Mouse (Mus musculus): Measurements from ENCODE around the gene Mre11a. TPM values are rescaled to one million over a fixed set of nuclear protein-coding genes. Genes with fewer than 3 reads are reported as not detected.

The Mre11a gene
- polyA plus RNA-seq, 1 experiment from 2014 or later = 34.6 TPM

GRCm38 (mm10) chr9:14752001-14752522 lies 32.4 kb upstream of the Mre11a start, which contains the start of gene Fut4:
Gene Fut4 (minus strand): TSS chr9:14752393.
- H3K4me1 ChIP-seq (ENCODE audit: insufficient read depth) = 0 out of 2 replicates have a peak, but pooled peaks cover 6% of the 10 kb centered on the region
- peak within 1 kb of the TSS; percentile 64 for H3K9ac ChIP-seq
- under 1% methylated on average over 28 of the region's 28 CpGs for WGBS
- DNase-seq (peak; percentile 64), ATAC-seq (ENCODE audit: insufficient read depth) (peak; percentile 83)
- H3K27me3 ChIP-seq (ENCODE audit: insufficient read depth, low read length) = peaks cover 8% of the 10 kb centered on the region; the same call in 1 of the 2 replicates
- peak within 1 kb of the TSS; percentile 55 for H3K4me3 ChIP-seq (ENCODE audit: low read depth, low read length)
- peak within 1 kb of the TSS; percentile 97 for H3K4me2 ChIP-seq
- H3K27ac ChIP-seq (ENCODE audit: low read depth) = no peak within 1 kb of the TSS
- no peak for TF ChIP-seq CTCF (IDR thresholded peaks at IDR 0.05; ENCODE audit: low read depth)
- H3K9me3 ChIP-seq (ENCODE audit: low read depth, low read length) = no peaks in the 10 kb centered on the region
- H3K36me3 ChIP-seq (ENCODE audit: insufficient read depth) = no peaks in the 10 kb centered on the region

- H3K4me1 ChIP-seq (ENCODE audit: insufficient read depth) = 0 out of 2 replicates have a peak, but pooled peaks cover 6% of the 10 kb centered on the region
- ATAC-seq (ENCODE audit: insufficient read depth) (no peak), DNase-seq (no peak)
- H3K27me3 ChIP-seq (ENCODE audit: insufficient read depth, low read length) = peaks cover 8% of the 10 kb centered on the region; the same call in 1 of the 2 replicates
- no peak overlapping the region for H3K4me3 ChIP-seq (ENCODE audit: low read depth, low read length)
- no peaks in the 10 kb centered on the region for H3K36me3 ChIP-seq (ENCODE audit: insufficient read depth)
- no peak for TF ChIP-seq CTCF (IDR thresholded peaks at IDR 0.05; ENCODE audit: low read depth)
- no peaks in the 10 kb centered on the region for H3K9me3 ChIP-seq (ENCODE audit: low read depth, low read length)
- no peak overlapping the region for H3K4me2 ChIP-seq
- no peak overlapping the region for H3K9ac ChIP-seq
- H3K27ac ChIP-seq (ENCODE audit: low read depth) = no peak overlapping the region
Measured at GRCm38 (mm10) chr9:14753947-14754346, 30.5 kb upstream of the Mre11a start.

GRCm38 (mm10) chr9:14754469-14754868 lies 30.0 kb upstream of the Mre11a start:
- WGBS = 73% methylated on average over 3 of the region's 3 CpGs

GRCm38 (mm10) chr9:14758590-14758989 lies 25.9 kb upstream of the Mre11a start:
- 56% methylated on average over 7 of the region's 7 CpGs for WGBS
- Histone ChIP-seq H3K4me3 (ENCODE audit: low read depth, low read length) (no peak overlapping the region), H3K9me3 (ENCODE audit: low read depth, low read length) (no peaks in the 10 kb centered on the region), H3K27ac (ENCODE audit: low read depth) (no peak overlapping the region), H3K9ac (no peak overlapping the region), H3K4me2 (no peak overlapping the region), H3K36me3 (ENCODE audit: insufficient read depth) (no peaks in the 10 kb centered on the region), H3K27me3 (ENCODE audit: insufficient read depth, low read length) (no peaks in the 10 kb centered on the region), H3K4me1 (ENCODE audit: insufficient read depth) (no peaks in the 10 kb centered on the region)
- no peak for ATAC-seq (ENCODE audit: insufficient read depth)
- TF ChIP-seq CTCF (IDR thresholded peaks at IDR 0.05; ENCODE audit: low read depth) = no peak
- no peak for DNase-seq

More at GRCm38 (mm10) chr9:14754469-14754868, 30.0 kb upstream of the Mre11a start:
- H3K36me3 ChIP-seq (ENCODE audit: insufficient read depth) = no peaks in the 10 kb centered on the region
- TF ChIP-seq CTCF (IDR thresholded peaks at IDR 0.05; ENCODE audit: low read depth) = no peak
- H3K27me3 ChIP-seq (ENCODE audit: insufficient read depth, low read length) = peaks cover 8% of the 10 kb centered on the region; the same call in 1 of the 2 replicates
- H3K27ac ChIP-seq (ENCODE audit: low read depth) = no peak overlapping the region
- no peak overlapping the region for H3K4me2 ChIP-seq
- no peak overlapping the region for H3K9ac ChIP-seq
- H3K4me3 ChIP-seq (ENCODE audit: low read depth, low read length) = no peak overlapping the region
- no peaks in the 10 kb centered on the region for H3K9me3 ChIP-seq (ENCODE audit: low read depth, low read length)
- ATAC-seq (ENCODE audit: insufficient read depth) = no peak
- DNase-seq = no peak
- H3K4me1 ChIP-seq (ENCODE audit: insufficient read depth) = 0 out of 2 replicates have a peak, but pooled peaks cover 6% of the 10 kb centered on the region

- DNase-seq = no peak
- no peak for ATAC-seq (ENCODE audit: insufficient read depth)
- no peaks in the 10 kb centered on the region for H3K36me3 ChIP-seq (ENCODE audit: insufficient read depth)
Measured at GRCm38 (mm10) chr9:14759261-14759660, 25.2 kb upstream of the Mre11a start.

GRCm38 (mm10) chr9:14764765-14765164 lies 19.7 kb upstream of the Mre11a start:
- ATAC-seq (ENCODE audit: insufficient read depth) = peak; percentile 49; the same call in 1 of the 2 replicates
- WGBS = 20% methylated on average over 7 of the region's 7 CpGs

More at GRCm38 (mm10) chr9:14759261-14759660, 25.2 kb upstream of the Mre11a start:
- Histone ChIP-seq H3K27ac (ENCODE audit: low read depth) (no peak overlapping the region), H3K9me3 (ENCODE audit: low read depth, low read length) (no peaks in the 10 kb centered on the region), H3K4me2 (no peak overlapping the region), H3K9ac (no peak overlapping the region), H3K4me1 (ENCODE audit: insufficient read depth) (no peaks in the 10 kb centered on the region), H3K27me3 (ENCODE audit: insufficient read depth, low read length) (no peaks in the 10 kb centered on the region), H3K4me3 (ENCODE audit: low read depth, low read length) (no peak overlapping the region)
- no peak for TF ChIP-seq CTCF (IDR thresholded peaks at IDR 0.05; ENCODE audit: low read depth)

GRCm38 (mm10) chr9:14769811-14770210 lies 14.6 kb upstream of the Mre11a start:
- WGBS = 51% methylated on average over 6 of the region's 6 CpGs
- H3K9ac ChIP-seq = no peak overlapping the region
- no peaks in the 10 kb centered on the region for H3K9me3 ChIP-seq (ENCODE audit: low read depth, low read length)
- no peak overlapping the region for H3K4me3 ChIP-seq (ENCODE audit: low read depth, low read length)
- TF ChIP-seq CTCF (IDR thresholded peaks at IDR 0.05; ENCODE audit: low read depth) = no peak
- no peak for DNase-seq
- no peak overlapping the region for H3K27ac ChIP-seq (ENCODE audit: low read depth)
- no peaks in the 10 kb centered on the region for H3K4me1 ChIP-seq (ENCODE audit: insufficient read depth)
- no peak overlapping the region for H3K4me2 ChIP-seq
- no peak for ATAC-seq (ENCODE audit: insufficient read depth)
- no peaks in the 10 kb centered on the region for H3K36me3 ChIP-seq (ENCODE audit: insufficient read depth)
- no peaks in the 10 kb centered on the region for H3K27me3 ChIP-seq (ENCODE audit: insufficient read depth, low read length)

More at GRCm38 (mm10) chr9:14764765-14765164, 19.7 kb upstream of the Mre11a start:
- Histone ChIP-seq H3K27me3 (ENCODE audit: insufficient read depth, low read length) (no peaks in the 10 kb centered on the region), H3K4me2 (no peak overlapping the region), H3K9me3 (ENCODE audit: low read depth, low read length) (no peaks in the 10 kb centered on the region), H3K4me3 (ENCODE audit: low read depth, low read length) (no peak overlapping the region), H3K27ac (ENCODE audit: low read depth) (no peak overlapping the region), H3K9ac (no peak overlapping the region), H3K4me1 (ENCODE audit: insufficient read depth) (no peaks in the 10 kb centered on the region), H3K36me3 (ENCODE audit: insufficient read depth) (no peaks in the 10 kb centered on the region)
- peak; percentile 86 for DNase-seq
- TF ChIP-seq CTCF (IDR thresholded peaks at IDR 0.05; ENCODE audit: low read depth) = peak; percentile 74
